Mouse (Mus musculus): ENCODE data around the gene Garnl3. TPM values are rescaled to one million over a fixed set of nuclear protein-coding genes. Genes with fewer than 3 reads are reported as not detected.

Garnl3 gene
- polyA plus RNA-seq, 1 experiment from 2014 or later, result 0.40 TPM

DNA sequence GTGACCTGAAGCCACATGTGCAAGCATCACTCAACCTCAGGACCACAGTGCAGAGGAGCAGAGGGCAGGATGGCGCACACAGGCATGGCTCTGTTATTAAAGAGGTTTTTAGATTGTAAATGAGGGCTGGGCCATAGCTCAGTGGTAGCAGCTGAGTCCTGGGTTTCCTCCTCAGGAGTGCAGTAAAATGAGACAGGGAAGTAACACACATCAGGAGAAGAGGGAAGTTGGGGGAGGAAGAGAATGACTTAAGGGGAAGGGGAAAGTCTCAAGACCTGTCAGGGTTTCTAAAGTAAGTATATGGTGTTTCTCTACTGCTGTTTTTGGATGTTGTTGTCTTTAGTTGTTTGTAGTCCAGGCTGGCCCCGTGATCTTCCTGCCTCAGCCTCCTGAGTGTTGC lies 7.0 kb upstream of the Garnl3 start:
- DNase-seq (no peak), ATAC-seq (no peak)
- Histone ChIP-seq H3K9me3 (ENCODE audit: low read length) (no peaks in the 10 kb centered on the region), H3K27ac (ENCODE audit: low read depth) (no peak overlapping the region), H3K4me1 (ENCODE audit: insufficient read depth) (no peaks in the 10 kb centered on the region), H3K4me2 (ENCODE audit: low read depth, low read length) (no peak overlapping the region), H3K9ac (replicated peaks) (no peak overlapping the region), H3K4me3 (ENCODE audit: low read depth, low read length) (no peak overlapping the region), H3K36me3 (replicated peaks; ENCODE audit: insufficient read depth, low read length) (no peaks in the 10 kb centered on the region), H3K27me3 (ENCODE audit: insufficient read depth, low read length) (0 out of 2 replicates have a peak, but pooled peaks cover 3% of the 10 kb centered on the region)
- WGBS (ENCODE audit: insufficient replicate concordance), result 63% methylated on average over 2 of the region's 2 CpGs
- TF ChIP-seq EP300 (IDR thresholded peaks at IDR 0.05; ENCODE audit: low read depth) (no peak), CTCF (IDR thresholded peaks at IDR 0.05; ENCODE audit: low read depth) (no peak)

- TF ChIP-seq CTCF (IDR thresholded peaks at IDR 0.05; ENCODE audit: low read depth) (no peak), EP300 (IDR thresholded peaks at IDR 0.05; ENCODE audit: low read depth) (no peak)
- Histone ChIP-seq H3K4me1 (ENCODE audit: insufficient read depth) (no peaks in the 10 kb centered on the region), H3K4me2 (ENCODE audit: low read depth, low read length) (no peak overlapping the region), H3K36me3 (replicated peaks; ENCODE audit: insufficient read depth, low read length) (no peaks in the 10 kb centered on the region), H3K4me3 (ENCODE audit: low read depth, low read length) (no peak overlapping the region), H3K27me3 (ENCODE audit: insufficient read depth, low read length) (peaks cover 6% of the 10 kb centered on the region), H3K9me3 (ENCODE audit: low read length) (no peaks in the 10 kb centered on the region), H3K9ac (replicated peaks) (no peak overlapping the region), H3K27ac (ENCODE audit: low read depth) (no peak overlapping the region)
- ATAC-seq, result no peak
- no peak for DNase-seq
- 69% methylated on average over 4 of the region's 4 CpGs for WGBS (ENCODE audit: insufficient replicate concordance)
These were observed 6.3 kb upstream of the Garnl3 start for GRCm38 (mm10) chr2:33137731-33138130.

DNA sequence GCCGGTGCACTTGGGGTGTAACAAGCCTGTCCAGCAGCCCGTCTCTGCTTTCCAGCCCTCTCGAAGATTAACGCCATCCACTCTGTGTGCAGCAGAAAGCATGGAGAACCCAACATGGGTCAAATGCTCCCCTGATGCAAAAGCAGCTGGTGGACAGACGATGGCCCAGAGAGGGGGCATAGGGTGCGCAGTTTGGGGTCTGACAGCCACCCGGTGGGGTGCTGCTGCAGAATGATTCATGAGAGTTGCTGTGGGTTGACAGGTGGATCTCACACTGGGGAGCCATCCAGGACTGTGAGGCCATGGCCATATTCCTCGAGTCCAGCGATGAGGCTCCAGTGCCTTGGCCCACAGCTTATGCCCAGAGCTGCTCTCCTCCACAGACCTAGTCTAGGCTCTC lies 5.8 kb upstream of the Garnl3 start:
- Histone ChIP-seq H3K9me3 (ENCODE audit: low read length) (no peaks in the 10 kb centered on the region), H3K27me3 (ENCODE audit: insufficient read depth, low read length) (peaks cover 11% of the 10 kb centered on the region), H3K27ac (ENCODE audit: low read depth) (no peak overlapping the region), H3K9ac (replicated peaks) (no peak overlapping the region), H3K4me2 (ENCODE audit: low read depth, low read length) (no peak overlapping the region), H3K4me1 (ENCODE audit: insufficient read depth) (no peaks in the 10 kb centered on the region), H3K4me3 (ENCODE audit: low read depth, low read length) (no peak overlapping the region), H3K36me3 (replicated peaks; ENCODE audit: insufficient read depth, low read length) (no peaks in the 10 kb centered on the region)
- ATAC-seq (no peak), DNase-seq (peak; percentile 7)
- TF ChIP-seq CTCF (IDR thresholded peaks at IDR 0.05; ENCODE audit: low read depth), result no peak
- TF ChIP-seq EP300 (IDR thresholded peaks at IDR 0.05; ENCODE audit: low read depth), result no peak
- WGBS (ENCODE audit: insufficient replicate concordance), result 88% methylated on average over 9 of the region's 9 CpGs

GRCm38 (mm10) chr2:33136366-33136765 lies 4.9 kb upstream of the Garnl3 start:
- ATAC-seq, result no peak

GRCm38 (mm10) chr2:33134766-33135490 lies 3.5 kb upstream of the Garnl3 start:
- WGBS (ENCODE audit: insufficient replicate concordance), result 64% methylated on average over 7 of the region's 7 CpGs
- H3K4me1 ChIP-seq (ENCODE audit: insufficient read depth), result peaks cover 9% of the 10 kb centered on the region
- TF ChIP-seq EP300 (IDR thresholded peaks at IDR 0.05; ENCODE audit: low read depth) (no peak), CTCF (IDR thresholded peaks at IDR 0.05; ENCODE audit: low read depth) (no peak)
- peaks cover 21% of the 10 kb centered on the region for H3K27me3 ChIP-seq (ENCODE audit: insufficient read depth, low read length)
- ATAC-seq, result no peak
- no peak overlapping the region for H3K9ac ChIP-seq (replicated peaks)
- H3K4me3 ChIP-seq (ENCODE audit: low read depth, low read length), result no peak overlapping the region
- no peaks in the 10 kb centered on the region for H3K36me3 ChIP-seq (replicated peaks; ENCODE audit: insufficient read depth, low read length)
- no peak overlapping the region for H3K27ac ChIP-seq (ENCODE audit: low read depth)
- H3K4me2 ChIP-seq (ENCODE audit: low read depth, low read length), result no peak overlapping the region
- no peaks in the 10 kb centered on the region for H3K9me3 ChIP-seq (ENCODE audit: low read length)
- DNase-seq, result no peak

More at GRCm38 (mm10) chr2:33136366-33136765, 4.9 kb upstream of the Garnl3 start:
- no peaks in the 10 kb centered on the region for H3K36me3 ChIP-seq (replicated peaks; ENCODE audit: insufficient read depth, low read length)
- 76% methylated on average over 6 of the region's 6 CpGs for WGBS (ENCODE audit: insufficient replicate concordance)
- no peak overlapping the region for H3K27ac ChIP-seq (ENCODE audit: low read depth)
- H3K9ac ChIP-seq (replicated peaks), result no peak overlapping the region
- H3K4me1 ChIP-seq (ENCODE audit: insufficient read depth), result peaks cover 4% of the 10 kb centered on the region; the same call in 1 of the 2 replicates
- H3K9me3 ChIP-seq (ENCODE audit: low read length), result no peaks in the 10 kb centered on the region
- peak; percentile 9 for DNase-seq
- TF ChIP-seq EP300 (IDR thresholded peaks at IDR 0.05; ENCODE audit: low read depth), result no peak
- no peak for TF ChIP-seq CTCF (IDR thresholded peaks at IDR 0.05; ENCODE audit: low read depth)
- H3K4me2 ChIP-seq (ENCODE audit: low read depth, low read length), result no peak overlapping the region
- H3K27me3 ChIP-seq (ENCODE audit: insufficient read depth, low read length), result peaks cover 19% of the 10 kb centered on the region
- no peak overlapping the region for H3K4me3 ChIP-seq (ENCODE audit: low read depth, low read length)

GRCm38 (mm10) chr2:33132306-33132705 lies 852 bp upstream of the Garnl3 start:
- WGBS (ENCODE audit: insufficient replicate concordance), result 3% methylated on average over 7 of the region's 7 CpGs
- no peak overlapping the region for H3K4me2 ChIP-seq (ENCODE audit: low read depth, low read length)

More at GRCm38 (mm10) chr2:33132306-33132705, 852 bp upstream of the Garnl3 start:
- ATAC-seq (no peak), DNase-seq (no peak)
- no peaks in the 10 kb centered on the region for H3K36me3 ChIP-seq (replicated peaks; ENCODE audit: insufficient read depth, low read length)
- no peak overlapping the region for H3K4me3 ChIP-seq (ENCODE audit: low read depth, low read length)
- peaks cover 34% of the 10 kb centered on the region for H3K27me3 ChIP-seq (ENCODE audit: insufficient read depth, low read length)
- H3K27ac ChIP-seq (ENCODE audit: low read depth), result no peak overlapping the region
- H3K9me3 ChIP-seq (ENCODE audit: low read length), result no peaks in the 10 kb centered on the region
- H3K4me1 ChIP-seq (ENCODE audit: insufficient read depth), result peaks cover 12% of the 10 kb centered on the region
- TF ChIP-seq CTCF (IDR thresholded peaks at IDR 0.05; ENCODE audit: low read depth), result no peak
- TF ChIP-seq EP300 (IDR thresholded peaks at IDR 0.05; ENCODE audit: low read depth), result no peak
- no peak overlapping the region for H3K9ac ChIP-seq (replicated peaks)

Data from liver, postnatal 0 days (tissue).